Mouse (Mus musculus): ENCODE results near the gene Mfap4. TPM values are rescaled to one million over a fixed set of nuclear protein-coding genes. Genes with fewer than 3 reads are reported as not detected.

Gene Mfap4
- polyA plus RNA-seq, 1 experiment from 2014 or later, result 4.9 TPM

DNA sequence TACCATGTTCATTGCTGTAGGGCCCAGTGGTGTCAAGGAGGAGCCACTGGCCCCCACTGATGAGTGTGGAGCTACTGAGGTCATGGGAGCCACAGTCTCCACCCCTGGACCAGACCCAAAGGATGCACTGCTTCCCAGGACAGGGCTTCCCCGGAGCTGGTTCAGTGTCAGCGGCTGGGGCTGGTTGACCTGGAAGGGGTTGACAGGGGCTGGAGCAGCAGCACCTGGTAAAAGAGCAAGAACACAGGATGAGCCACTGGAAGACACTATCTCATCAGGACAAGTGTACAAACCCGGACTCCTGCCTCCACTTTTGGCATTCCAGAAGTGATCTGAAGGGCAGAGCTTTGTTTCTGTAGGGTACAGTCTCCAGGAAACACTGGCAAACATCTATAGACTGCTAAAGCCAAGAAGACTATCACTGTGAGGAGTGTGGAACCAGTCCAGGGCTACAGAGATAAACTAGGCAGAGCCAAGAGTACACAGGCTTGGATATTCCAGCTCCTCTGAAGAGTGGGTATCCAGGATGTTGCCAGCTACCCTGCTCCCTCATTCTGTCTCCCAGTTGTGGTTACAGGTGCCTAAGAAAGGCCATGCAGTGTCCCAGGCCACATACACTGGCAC lies 34.4 kb downstream of the Mfap4 start:
- WGBS (ENCODE audit: insufficient replicate concordance), result 69% methylated on average over 3 of the region's 3 CpGs
- no peak for TF ChIP-seq EP300 (IDR thresholded peaks at IDR 0.05; ENCODE audit: low read depth)
- TF ChIP-seq CTCF (IDR thresholded peaks at IDR 0.05; ENCODE audit: low read depth), result no peak
- Histone ChIP-seq H3K4me3 (ENCODE audit: low read depth, low read length) (no peak overlapping the region), H3K27me3 (ENCODE audit: insufficient read depth, low read length) (no peaks in the 10 kb centered on the region), H3K4me2 (ENCODE audit: low read depth, low read length) (no peak overlapping the region), H3K9ac (replicated peaks) (no peak overlapping the region), H3K27ac (ENCODE audit: low read depth) (no peak overlapping the region), H3K36me3 (replicated peaks; ENCODE audit: insufficient read depth, low read length) (no peaks in the 10 kb centered on the region; the same call in 1 of the 2 replicates), H3K9me3 (ENCODE audit: low read length) (no peaks in the 10 kb centered on the region), H3K4me1 (ENCODE audit: insufficient read depth) (no peaks in the 10 kb centered on the region)
- ATAC-seq (no peak), DNase-seq (no peak)

DNA sequence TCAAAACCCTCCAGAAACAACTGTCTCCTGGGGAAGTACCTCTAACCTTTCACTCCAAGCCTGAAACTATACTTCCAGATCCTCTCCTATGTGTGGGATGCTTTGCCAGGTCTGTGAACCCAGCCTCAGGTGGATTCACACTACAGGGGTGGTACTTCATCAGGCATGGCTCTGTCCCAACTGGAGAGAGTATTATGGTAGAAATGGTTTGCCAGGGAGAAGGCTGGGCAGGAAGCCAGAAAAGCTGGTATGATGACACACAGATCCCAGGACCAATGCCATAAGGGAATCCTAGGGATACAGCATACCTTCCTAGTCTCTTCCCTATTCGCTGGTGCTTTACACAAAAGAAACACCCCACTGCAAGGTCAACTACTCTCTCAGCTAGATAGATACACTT lies 41.6 kb downstream of the Mfap4 start:
- TF ChIP-seq EP300 (IDR thresholded peaks at IDR 0.05; ENCODE audit: low read depth) (no peak), CTCF (IDR thresholded peaks at IDR 0.05; ENCODE audit: low read depth) (no peak)
- DNase-seq (no peak), ATAC-seq (peak; percentile 23; the same call in 1 of the 2 replicates)
- no peaks in the 10 kb centered on the region for H3K27me3 ChIP-seq (ENCODE audit: insufficient read depth, low read length)
- no peak overlapping the region for H3K4me2 ChIP-seq (ENCODE audit: low read depth, low read length)
- no peaks in the 10 kb centered on the region for H3K36me3 ChIP-seq (replicated peaks; ENCODE audit: insufficient read depth, low read length)
- no peak overlapping the region for H3K27ac ChIP-seq (ENCODE audit: low read depth)
- H3K9me3 ChIP-seq (ENCODE audit: low read length), result no peaks in the 10 kb centered on the region
- no peak overlapping the region for H3K9ac ChIP-seq (replicated peaks)
- no peak overlapping the region for H3K4me3 ChIP-seq (ENCODE audit: low read depth, low read length)
- WGBS (ENCODE audit: insufficient replicate concordance), result 70% methylated on average over 1 of the region's 1 CpGs
- H3K4me1 ChIP-seq (ENCODE audit: insufficient read depth), result no peaks in the 10 kb centered on the region

DNA sequence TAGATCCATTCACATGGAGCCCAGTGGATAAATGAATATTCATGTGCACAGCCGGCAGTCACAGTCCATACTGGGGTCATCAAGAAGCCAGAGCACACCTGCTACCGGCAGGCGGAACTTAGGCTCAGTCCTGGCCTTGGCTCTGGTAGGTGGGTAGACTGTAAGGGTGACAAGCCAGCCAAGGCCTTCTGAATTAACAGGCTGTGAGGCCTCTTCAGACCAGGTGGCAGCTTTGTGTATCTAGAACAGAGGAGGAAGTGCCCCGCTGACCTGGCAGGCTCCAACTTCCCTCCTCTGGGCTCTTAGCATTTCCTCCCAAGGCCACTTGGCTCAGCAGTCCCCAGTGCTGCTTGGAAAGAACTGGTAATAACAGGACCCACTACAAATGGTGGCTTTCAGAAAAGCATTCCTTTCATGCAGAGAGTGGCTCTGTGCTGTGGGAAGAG lies 44.1 kb downstream of the Mfap4 start:
- no peaks in the 10 kb centered on the region for H3K4me1 ChIP-seq (ENCODE audit: insufficient read depth)
- 45% methylated on average over 4 of the region's 4 CpGs for WGBS (ENCODE audit: insufficient replicate concordance)
- H3K36me3 ChIP-seq (replicated peaks; ENCODE audit: insufficient read depth, low read length), result no peaks in the 10 kb centered on the region
- no peak overlapping the region for H3K9ac ChIP-seq (replicated peaks)
- H3K4me3 ChIP-seq (ENCODE audit: low read depth, low read length), result no peak overlapping the region
- H3K9me3 ChIP-seq (ENCODE audit: low read length), result no peaks in the 10 kb centered on the region
- TF ChIP-seq CTCF (IDR thresholded peaks at IDR 0.05; ENCODE audit: low read depth) (no peak), EP300 (IDR thresholded peaks at IDR 0.05; ENCODE audit: low read depth) (no peak)
- no peak for DNase-seq
- H3K27me3 ChIP-seq (ENCODE audit: insufficient read depth, low read length), result no peaks in the 10 kb centered on the region
- no peak overlapping the region for H3K4me2 ChIP-seq (ENCODE audit: low read depth, low read length)
- peak overlapping the region; percentile 45; the same call in 1 of the 2 replicates for H3K27ac ChIP-seq (ENCODE audit: low read depth)
- no peak; the same call in 1 of the 2 replicates for ATAC-seq

DNA sequence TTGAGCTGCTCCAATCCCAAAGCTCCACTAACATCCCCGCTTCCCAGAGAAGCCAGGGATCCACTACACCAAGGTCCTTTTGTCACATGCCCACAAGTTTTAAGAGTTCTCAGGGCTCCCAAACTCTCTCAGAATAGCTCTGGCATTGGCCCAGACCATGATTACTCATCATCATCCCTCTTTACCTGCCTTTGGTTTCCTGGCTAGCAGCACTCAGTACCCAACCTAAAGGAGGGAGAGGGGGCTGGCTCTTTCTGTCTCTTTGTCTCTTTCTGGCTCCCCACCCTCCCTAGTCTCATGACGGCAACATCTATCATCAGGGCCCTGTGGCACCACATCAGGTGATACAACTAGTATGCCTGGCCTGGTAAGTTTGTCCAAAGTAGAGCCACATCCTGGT lies 47.6 kb downstream of the Mfap4 start:
- WGBS (ENCODE audit: insufficient replicate concordance), result 74% methylated on average over 2 of the region's 2 CpGs
- no peak for ATAC-seq

GRCm38 (mm10) chr11:61533571-61533970 lies 48.3 kb downstream of the Mfap4 start:
- Histone ChIP-seq H3K27ac (ENCODE audit: low read depth) (no peak overlapping the region), H3K36me3 (replicated peaks; ENCODE audit: insufficient read depth, low read length) (no peaks in the 10 kb centered on the region), H3K4me2 (ENCODE audit: low read depth, low read length) (no peak overlapping the region), H3K9me3 (ENCODE audit: low read length) (no peaks in the 10 kb centered on the region), H3K27me3 (ENCODE audit: insufficient read depth, low read length) (no peaks in the 10 kb centered on the region), H3K4me3 (ENCODE audit: low read depth, low read length) (no peak overlapping the region), H3K4me1 (ENCODE audit: insufficient read depth) (no peaks in the 10 kb centered on the region), H3K9ac (replicated peaks) (no peak overlapping the region)
- DNase-seq (no peak), ATAC-seq (peak; percentile 32)
- TF ChIP-seq CTCF (IDR thresholded peaks at IDR 0.05; ENCODE audit: low read depth), result no peak
- TF ChIP-seq EP300 (IDR thresholded peaks at IDR 0.05; ENCODE audit: low read depth), result 0 out of 2 replicates have a peak, but pooled peaks have one; percentile 12
- WGBS (ENCODE audit: insufficient replicate concordance), result 60% methylated on average over 5 of the region's 5 CpGs

More for the DNA sequence above, 47.6 kb downstream of the Mfap4 start:
- Histone ChIP-seq H3K4me2 (ENCODE audit: low read depth, low read length) (no peak overlapping the region), H3K9me3 (ENCODE audit: low read length) (no peaks in the 10 kb centered on the region), H3K27me3 (ENCODE audit: insufficient read depth, low read length) (no peaks in the 10 kb centered on the region), H3K27ac (ENCODE audit: low read depth) (no peak overlapping the region), H3K9ac (replicated peaks) (no peak overlapping the region), H3K36me3 (replicated peaks; ENCODE audit: insufficient read depth, low read length) (no peaks in the 10 kb centered on the region), H3K4me1 (ENCODE audit: insufficient read depth) (no peaks in the 10 kb centered on the region), H3K4me3 (ENCODE audit: low read depth, low read length) (no peak overlapping the region)
- TF ChIP-seq EP300 (IDR thresholded peaks at IDR 0.05; ENCODE audit: low read depth) (no peak), CTCF (IDR thresholded peaks at IDR 0.05; ENCODE audit: low read depth) (no peak)
- no peak for DNase-seq

- no peak for TF ChIP-seq EP300 (IDR thresholded peaks at IDR 0.05; ENCODE audit: low read depth)
- no peak for TF ChIP-seq CTCF (IDR thresholded peaks at IDR 0.05; ENCODE audit: low read depth)
- Histone ChIP-seq H3K9me3 (ENCODE audit: low read length) (no peaks in the 10 kb centered on the region), H3K9ac (replicated peaks) (no peak overlapping the region), H3K4me1 (ENCODE audit: insufficient read depth) (no peaks in the 10 kb centered on the region), H3K4me2 (ENCODE audit: low read depth, low read length) (no peak overlapping the region), H3K27ac (ENCODE audit: low read depth) (no peak overlapping the region), H3K27me3 (ENCODE audit: insufficient read depth, low read length) (no peaks in the 10 kb centered on the region), H3K36me3 (replicated peaks; ENCODE audit: insufficient read depth, low read length) (no peaks in the 10 kb centered on the region), H3K4me3 (ENCODE audit: low read depth, low read length) (no peak overlapping the region)
- ATAC-seq, result no peak
- DNase-seq, result no peak
- 40% methylated on average over 1 of the region's 1 CpGs for WGBS (ENCODE audit: insufficient replicate concordance)
These were observed 50.3 kb downstream of the Mfap4 start for GRCm38 (mm10) chr11:61535530-61535929.
